ENCODE assay signal across 1 mouse cellular context in genomic region chr4:106650833-106651527, GRCm38 (mm10).
TF ChIP-seq lines count a peak whose summit lies in the region.

Gene Pars2, plus strand, starts transcription at chr4:106651069.

TF ChIP-seq in CH12.LX, 34 proteins besides CTCF, POLR2A, EP300 and RAD21 (continued from another document):
- TF ChIP-seq IRF4 (IDR thresholded peaks at IDR 0.05; ENCODE audit: low read depth, low read length) (no peak; the same call in 1 of the 2 replicates), POLR2AphosphoS2 (IDR thresholded peaks at IDR 0.05; ENCODE audit: low read depth, low read length) (peak; percentile 80; the same call in 1 of the 2 replicates), CHD2 (IDR thresholded peaks at IDR 0.05; ENCODE audit: low read length) (no peak), CHD1 (IDR thresholded peaks at IDR 0.05; ENCODE audit: low read depth, low read length) (no peak), USF2 (conservative IDR thresholded peaks at IDR 0.05; ENCODE audit: low read depth, low read length) (no peak), MAFK (IDR thresholded peaks at IDR 0.05; ENCODE audit: insufficient replicate concordance, low read length) (no peak), JUND (conservative IDR thresholded peaks at IDR 0.05; ENCODE audit: low read depth, low read length) (no peak), HCFC1 (IDR thresholded peaks at IDR 0.05; ENCODE audit: low read depth, low read length) (peak; percentile 89), NELFE (IDR thresholded peaks at IDR 0.05; ENCODE audit: low read depth, low read length) (peak; percentile 76)
